Mouse (Mus musculus) layer of hippocampus, adult 11-12 months (tissue): ENCODE data around the gene Dmd.

Experiments
- DNase-seq: peaks from one replicate; pipeline ENCODE4 v3.0.0; 2022; ENCODE audit warnings: low spot score

Gene Dmd

DNA sequence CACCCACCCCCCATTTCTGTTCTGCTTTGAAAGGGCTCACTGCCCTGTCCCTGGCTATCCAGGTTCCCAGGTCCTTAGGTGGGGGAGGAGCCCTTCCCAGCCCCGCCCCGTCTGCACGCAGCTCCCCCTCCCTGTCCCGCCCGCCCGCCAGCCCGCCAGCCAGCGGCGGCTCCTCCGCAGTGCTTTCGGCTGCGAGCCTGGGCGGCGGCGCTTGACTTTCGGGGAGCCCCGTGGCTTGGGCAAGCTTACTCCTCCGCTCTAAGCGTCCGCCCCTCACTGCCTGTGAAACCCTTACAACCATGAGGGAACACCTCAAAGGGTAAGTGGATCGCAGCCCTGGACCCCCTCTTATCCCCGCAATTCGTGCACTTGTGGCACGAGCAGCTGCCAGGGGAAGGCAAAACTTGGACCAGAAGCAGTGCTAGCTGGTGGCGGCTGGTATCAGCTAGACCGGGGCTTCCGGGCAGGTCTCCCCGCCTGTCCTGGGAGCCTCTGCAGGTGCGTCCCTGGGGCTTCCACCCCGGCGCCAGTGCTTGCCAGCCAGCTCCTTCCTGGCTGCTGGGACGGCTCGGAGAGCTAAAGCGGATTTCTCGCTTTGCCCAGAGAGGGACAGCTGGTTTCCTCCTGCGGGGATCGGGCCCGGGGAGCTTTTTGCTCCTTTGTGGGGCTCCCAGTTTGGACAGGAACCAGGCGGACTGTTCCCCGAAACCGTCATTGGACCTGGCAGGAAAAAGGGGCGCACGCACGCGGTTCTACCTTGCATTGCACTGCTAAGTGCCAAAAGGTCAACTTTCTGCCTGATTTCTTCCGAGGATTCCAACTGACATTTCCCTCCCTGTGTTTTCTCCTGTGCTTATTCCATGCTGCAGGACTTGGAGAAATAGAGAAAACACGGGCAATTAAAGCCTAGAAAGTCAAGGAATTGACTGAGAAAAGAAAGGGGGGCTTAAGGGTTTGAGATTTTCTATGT is 2099.8 kb downstream of the Dmd start:
- peak; percentile 15 for DNase-seq

DNA sequence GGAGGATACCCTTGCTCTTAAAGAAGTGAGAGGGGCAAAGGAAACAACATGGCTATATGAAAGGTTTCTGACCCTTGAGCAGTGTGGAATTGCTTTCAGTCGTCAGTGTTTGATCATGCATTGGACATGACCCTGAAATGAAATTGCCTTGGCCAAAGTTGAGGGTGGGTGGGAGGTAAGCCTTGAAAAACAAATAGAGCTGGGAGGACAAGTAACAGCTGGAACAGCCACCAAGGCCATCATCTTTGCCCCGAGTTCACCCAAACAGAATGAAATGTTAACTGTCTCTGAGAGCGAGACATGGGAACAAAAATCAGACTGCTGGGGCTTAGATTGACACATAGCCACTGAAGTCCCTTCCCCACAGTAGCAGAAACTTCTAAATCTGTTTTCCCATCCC is 2100.9 kb downstream of the Dmd start:
- no peak for DNase-seq

GRCm38 (mm10) chrX:85073602-85074001 is 2124.9 kb downstream of the Dmd start:
- no peak for DNase-seq

GRCm38 (mm10) chrX:85076845-85077244 is 2128.2 kb downstream of the Dmd start:
- DNase-seq: no peak

GRCm38 (mm10) chrX:85077605-85078004 is 2128.9 kb downstream of the Dmd start:
- no peak for DNase-seq

DNA sequence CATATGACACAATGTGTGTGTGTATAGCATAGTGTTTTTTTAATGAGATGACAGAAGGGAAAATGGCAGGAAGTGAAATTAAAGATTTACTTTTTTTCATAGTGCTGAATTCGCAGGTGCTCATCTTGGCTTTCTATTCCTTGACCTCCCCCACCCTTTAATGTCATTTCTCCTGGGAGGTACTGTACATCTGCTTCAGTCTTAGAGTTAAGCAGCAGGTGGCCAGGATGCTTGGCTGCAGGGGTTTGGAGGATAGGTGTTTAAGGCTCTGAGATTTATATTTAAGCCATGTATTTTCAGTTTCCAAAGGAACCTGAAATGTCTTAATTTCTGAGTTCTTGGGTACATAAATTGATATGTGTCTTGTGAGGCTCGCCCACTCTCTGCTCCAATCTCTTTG is 2130.5 kb downstream of the Dmd start:
- no peak for DNase-seq

DNA sequence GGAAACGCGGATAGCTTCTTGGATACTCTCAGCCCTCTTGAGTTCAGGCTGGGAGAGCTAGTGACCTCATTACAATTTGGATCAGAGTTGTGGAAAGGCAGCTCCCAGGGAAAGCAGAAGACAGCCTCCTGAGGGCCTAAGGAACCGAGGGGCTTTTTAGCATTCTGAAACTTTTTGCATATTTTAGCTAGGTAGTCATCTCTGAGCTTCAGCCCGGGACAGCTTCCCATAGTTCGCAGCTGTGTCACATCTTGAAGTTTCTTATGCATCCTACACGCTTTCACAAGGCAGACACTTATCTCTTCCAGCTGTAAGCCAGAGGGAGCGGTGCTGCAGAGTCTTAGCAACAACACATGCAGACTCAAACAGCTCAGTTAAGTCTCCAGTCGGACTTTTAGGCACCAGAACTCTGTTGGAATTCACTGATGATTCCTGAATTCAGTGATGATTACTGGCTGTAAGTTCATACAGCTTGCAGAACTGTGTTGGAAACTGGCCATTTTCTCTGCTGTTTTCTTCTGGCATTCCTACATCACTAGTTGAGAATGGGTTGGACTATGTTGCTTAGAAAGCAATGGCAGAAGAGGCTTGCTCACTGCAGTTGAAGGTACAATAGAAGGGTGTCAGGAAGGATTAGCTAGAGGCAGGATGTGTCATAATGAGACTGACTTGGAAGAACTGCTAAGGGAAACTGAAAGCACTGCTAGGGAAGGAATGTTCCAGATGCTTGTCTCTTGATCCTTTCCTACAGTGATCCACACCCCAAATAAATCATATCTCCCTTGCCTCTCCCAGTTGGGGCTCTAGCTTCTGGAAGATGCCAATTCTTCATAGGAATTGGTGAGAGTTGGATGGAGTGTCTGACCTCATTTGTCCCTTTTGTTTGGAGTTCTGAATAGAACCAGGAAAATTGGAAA is 2135.8 kb downstream of the Dmd start:
- DNase-seq: no peak

GRCm38 (mm10) chrX:85089506-85089905 is 2140.8 kb downstream of the Dmd start:
- DNase-seq: no peak

DNA sequence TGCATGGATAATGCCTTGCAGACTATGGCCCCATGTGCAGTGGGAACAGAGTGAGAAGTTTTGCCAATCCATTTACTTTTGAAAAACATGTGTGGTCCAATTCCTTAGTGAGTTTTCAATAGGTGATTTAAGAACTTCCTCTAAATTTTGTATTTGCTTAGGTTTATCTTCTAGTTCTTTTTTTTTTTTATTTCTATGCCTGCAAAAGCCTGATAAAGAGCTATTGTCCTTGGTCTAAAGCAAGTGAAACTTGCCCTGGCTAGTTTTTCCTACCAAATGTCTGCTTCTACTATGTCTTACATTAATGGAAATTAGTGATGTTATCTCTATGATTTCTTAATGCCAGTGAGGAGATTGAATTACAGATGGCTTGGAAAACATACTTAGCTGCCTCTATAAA is 2144.7 kb downstream of the Dmd start:
- no peak for DNase-seq

DNA sequence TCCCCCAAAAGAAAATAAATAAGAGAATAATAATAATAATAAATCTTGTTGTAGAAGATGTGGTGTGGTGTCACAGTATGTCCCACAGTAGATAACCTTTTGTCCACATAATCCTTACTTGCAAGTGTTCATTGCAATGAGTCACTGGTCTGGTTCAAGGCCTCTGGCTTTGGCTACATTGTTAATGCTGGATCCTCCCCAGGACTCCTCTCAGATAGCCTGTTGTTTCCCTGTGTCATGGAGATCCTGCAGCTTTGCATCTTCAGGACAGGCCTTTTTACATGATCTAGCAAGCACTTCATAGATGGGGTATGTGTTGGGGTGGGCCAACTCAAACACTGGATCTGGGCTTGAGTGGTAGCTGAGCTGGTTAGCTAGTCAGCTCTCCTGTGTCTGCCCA is 2150.0 kb downstream of the Dmd start:
- DNase-seq: no peak

DNA sequence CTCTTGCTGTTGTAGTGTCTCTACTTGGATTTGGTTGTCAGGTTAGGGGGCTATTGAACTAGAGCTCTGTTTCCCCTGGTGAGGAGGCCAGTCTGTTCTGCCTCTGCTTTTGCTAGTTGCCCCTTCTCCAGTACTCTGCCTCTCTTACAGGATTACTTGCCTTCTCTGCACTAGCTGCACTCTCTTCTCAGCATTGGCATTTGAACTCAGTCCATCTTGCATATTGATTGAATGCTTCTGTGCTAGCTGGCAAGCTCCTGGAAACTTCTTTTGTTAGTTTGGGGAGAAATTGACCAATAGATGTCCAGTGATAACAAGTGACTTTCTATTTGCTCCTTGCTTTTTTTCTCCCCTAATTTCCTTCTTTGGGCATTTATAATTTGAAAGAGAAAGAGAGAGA is 2163.7 kb downstream of the Dmd start:
- no peak for DNase-seq

DNA sequence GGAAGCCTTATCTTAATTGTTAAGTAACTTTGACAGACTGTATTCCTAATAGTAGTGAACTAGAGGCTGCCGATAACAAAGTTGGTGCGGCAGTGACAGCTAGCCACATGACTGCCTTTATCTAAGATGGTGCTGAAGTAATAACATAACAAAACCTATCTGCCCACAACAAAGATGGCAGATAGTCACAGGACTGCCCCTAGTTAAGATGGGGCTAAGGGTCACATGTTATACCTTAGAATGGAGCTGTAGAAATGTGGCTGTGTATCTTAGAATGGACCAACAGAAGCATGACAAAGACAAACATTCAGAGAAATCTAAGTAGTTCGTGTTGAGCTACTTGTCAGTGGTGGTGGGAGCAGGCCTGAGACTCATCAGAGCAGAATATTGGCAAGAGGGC is 2184.0 kb downstream of the Dmd start:
- no peak for DNase-seq

DNA sequence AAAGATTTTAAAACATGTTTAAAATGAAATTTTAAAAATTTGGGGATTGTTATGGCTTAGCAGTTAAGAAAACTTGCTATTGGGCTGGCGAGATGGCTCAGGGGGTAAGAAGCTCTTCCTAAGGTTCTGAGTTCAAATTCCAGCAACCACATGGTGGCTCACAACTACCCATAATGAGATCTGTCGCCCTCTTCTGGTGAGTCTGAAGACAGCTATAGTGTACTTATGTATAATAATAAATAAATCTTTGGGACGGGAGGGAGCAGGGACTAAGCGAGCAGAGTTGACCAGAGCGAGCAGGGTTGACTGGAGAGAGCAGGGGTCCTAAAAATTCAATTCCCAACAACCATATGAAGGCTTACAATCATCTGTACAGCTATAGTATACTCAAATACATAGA is 2188.6 kb downstream of the Dmd start:
- no peak for DNase-seq

GRCm38 (mm10) chrX:85171264-85171663 is 2222.6 kb downstream of the Dmd start:
- DNase-seq: no peak

GRCm38 (mm10) chrX:85187565-85187964 is 2238.9 kb downstream of the Dmd start:
- DNase-seq: no peak

DNA sequence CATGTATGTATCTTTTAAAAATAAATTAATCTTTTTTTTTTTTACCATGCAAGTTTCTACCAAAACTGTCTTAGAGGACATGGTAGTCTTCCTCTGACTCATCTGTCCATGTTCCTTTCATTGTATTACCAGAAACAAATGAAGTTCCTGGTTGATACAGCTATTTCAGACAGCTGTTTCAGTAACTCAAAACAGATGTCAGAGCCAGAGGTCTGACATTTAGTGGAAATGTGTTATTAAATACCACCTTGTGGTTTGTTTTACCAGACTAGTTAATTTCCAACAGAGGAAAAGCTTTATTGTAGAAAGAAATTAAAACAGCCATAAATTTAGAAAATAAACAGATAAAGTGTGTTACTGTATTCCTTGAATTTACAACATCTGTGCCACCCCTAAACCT is 2245.2 kb downstream of the Dmd start:
- DNase-seq: no peak

GRCm38 (mm10) chrX:85197688-85198087 is 2249.0 kb downstream of the Dmd start:
- DNase-seq: no peak

GRCm38 (mm10) chrX:85199398-85199797 is 2250.7 kb downstream of the Dmd start:
- peak; percentile 8 for DNase-seq

DNA sequence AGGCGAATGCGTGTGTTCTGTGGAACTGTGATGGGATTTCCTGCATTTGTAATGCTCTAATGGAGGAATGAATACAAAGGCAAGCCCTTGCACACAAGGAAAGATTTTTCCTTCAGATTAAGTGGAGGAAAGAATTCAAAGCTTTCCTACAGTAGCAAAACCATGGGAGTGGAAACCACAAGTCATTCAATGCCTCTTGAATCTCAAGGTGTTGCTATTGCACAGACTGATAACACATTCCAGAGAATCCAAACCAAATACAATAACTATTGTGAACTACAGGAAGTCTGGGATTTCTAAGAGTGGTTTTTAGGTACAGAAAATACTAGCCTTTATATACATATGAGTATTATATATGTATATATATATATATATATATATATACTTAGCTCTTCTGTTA is 2258.3 kb downstream of the Dmd start:
- no peak for DNase-seq

GRCm38 (mm10) chrX:85226883-85227282 is 2278.2 kb downstream of the Dmd start:
- DNase-seq: no peak

DNA sequence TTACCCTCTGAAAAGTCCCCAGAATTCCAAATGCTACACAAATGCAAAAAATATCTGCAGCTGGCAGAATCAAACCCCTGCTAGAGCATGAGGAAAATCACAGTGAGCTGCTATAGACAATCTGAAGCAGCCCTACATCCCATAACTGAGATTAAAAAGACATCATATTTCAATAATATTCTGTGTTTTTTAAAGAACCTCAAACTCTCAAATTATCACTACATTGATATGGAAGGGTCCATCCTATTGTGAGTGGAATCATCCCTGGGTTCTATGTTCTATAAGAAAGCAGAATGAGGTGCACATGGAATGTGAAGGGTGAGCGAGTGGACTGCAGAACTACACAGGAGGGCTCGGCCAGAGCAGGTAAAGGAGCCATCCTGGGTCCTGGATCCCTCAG is 2300.7 kb downstream of the Dmd start, which contains the start of gene Fthl17a:
Gene Fthl17a (plus strand): TSS at position 301 of the 400 bp plus-strand sequence.
- DNase-seq: no peak
